Mouse (Mus musculus): ENCODE measurements around the gene Cela1. TPM values are rescaled to one million over a fixed set of nuclear protein-coding genes. Genes with fewer than 3 reads are reported as not detected.

The Cela1 gene
- polyA plus RNA-seq, 1 experiment = 2.4 TPM

- TF ChIP-seq POLR2A (IDR thresholded peaks at IDR 0.05; ENCODE audit: insufficient read depth, low read length) (no peak), CTCF (IDR thresholded peaks at IDR 0.05; ENCODE audit: low read depth, low read length) (no peak), EP300 (IDR thresholded peaks at IDR 0.05; ENCODE audit: insufficient read depth, low read depth, low read length) (no peak)
- Histone ChIP-seq H3K27me3 (ENCODE audit: control insufficient read depth, insufficient read depth, low read length, poor library complexity, severe bottlenecking) (no peaks in the 10 kb centered on the region), H3K4me3 (ENCODE audit: low read depth, low read length) (no peak overlapping the region), H3K36me3 (ENCODE audit: control insufficient read depth, insufficient read depth, low read length, poor library complexity, severe bottlenecking) (no peaks in the 10 kb centered on the region), H3K4me1 (ENCODE audit: control insufficient read depth, insufficient read depth, low read length) (peaks cover 1% of the 10 kb centered on the region), H3K27ac (ENCODE audit: insufficient read depth, low read length) (no peak overlapping the region; the same call in 1 of the 2 replicates), H3K9me3 (replicated peaks; ENCODE audit: control insufficient read depth, insufficient read depth, low read length, poor library complexity, severe bottlenecking) (no peaks in the 10 kb centered on the region), H3K9ac (ENCODE audit: low read depth, poor library complexity, severe bottlenecking) (no peak overlapping the region)
Measured at GRCm38 (mm10) chr15:100665411-100666218, 22.1 kb downstream of the Cela1 start.

- Histone ChIP-seq H3K4me1 (ENCODE audit: control insufficient read depth, insufficient read depth, low read length) (peaks cover 1% of the 10 kb centered on the region), H3K9ac (ENCODE audit: low read depth, poor library complexity, severe bottlenecking) (no peak overlapping the region), H3K4me3 (ENCODE audit: low read depth, low read length) (no peak overlapping the region), H3K9me3 (replicated peaks; ENCODE audit: control insufficient read depth, insufficient read depth, low read length, poor library complexity, severe bottlenecking) (no peaks in the 10 kb centered on the region), H3K27ac (ENCODE audit: insufficient read depth, low read length) (no peak overlapping the region), H3K36me3 (ENCODE audit: control insufficient read depth, insufficient read depth, low read length, poor library complexity, severe bottlenecking) (no peaks in the 10 kb centered on the region), H3K27me3 (ENCODE audit: control insufficient read depth, insufficient read depth, low read length, poor library complexity, severe bottlenecking) (no peaks in the 10 kb centered on the region)
- TF ChIP-seq POLR2A (IDR thresholded peaks at IDR 0.05; ENCODE audit: insufficient read depth, low read length) (no peak), EP300 (IDR thresholded peaks at IDR 0.05; ENCODE audit: insufficient read depth, low read depth, low read length) (no peak), CTCF (IDR thresholded peaks at IDR 0.05; ENCODE audit: low read depth, low read length) (no peak)
Measured at GRCm38 (mm10) chr15:100664813-100665274, 22.9 kb downstream of the Cela1 start.

GRCm38 (mm10) chr15:100660805-100661204 is 26.9 kb downstream of the Cela1 start:
- Histone ChIP-seq H3K27me3 (ENCODE audit: control insufficient read depth, insufficient read depth, low read length, poor library complexity, severe bottlenecking) (no peaks in the 10 kb centered on the region), H3K27ac (ENCODE audit: insufficient read depth, low read length) (no peak overlapping the region), H3K4me1 (ENCODE audit: control insufficient read depth, insufficient read depth, low read length) (no peaks in the 10 kb centered on the region), H3K4me3 (ENCODE audit: low read depth, low read length) (no peak overlapping the region), H3K36me3 (ENCODE audit: control insufficient read depth, insufficient read depth, low read length, poor library complexity, severe bottlenecking) (no peaks in the 10 kb centered on the region), H3K9ac (ENCODE audit: low read depth, poor library complexity, severe bottlenecking) (no peak overlapping the region), H3K9me3 (replicated peaks; ENCODE audit: control insufficient read depth, insufficient read depth, low read length, poor library complexity, severe bottlenecking) (no peaks in the 10 kb centered on the region)
- no peak for TF ChIP-seq EP300 (IDR thresholded peaks at IDR 0.05; ENCODE audit: insufficient read depth, low read depth, low read length)
- TF ChIP-seq CTCF (IDR thresholded peaks at IDR 0.05; ENCODE audit: low read depth, low read length) = no peak
- no peak for TF ChIP-seq POLR2A (IDR thresholded peaks at IDR 0.05; ENCODE audit: insufficient read depth, low read length)

- Histone ChIP-seq H3K9ac (ENCODE audit: low read depth, poor library complexity, severe bottlenecking) (no peak overlapping the region), H3K27me3 (ENCODE audit: control insufficient read depth, insufficient read depth, low read length, poor library complexity, severe bottlenecking) (no peaks in the 10 kb centered on the region), H3K36me3 (ENCODE audit: control insufficient read depth, insufficient read depth, low read length, poor library complexity, severe bottlenecking) (no peaks in the 10 kb centered on the region), H3K4me3 (ENCODE audit: low read depth, low read length) (no peak overlapping the region), H3K9me3 (replicated peaks; ENCODE audit: control insufficient read depth, insufficient read depth, low read length, poor library complexity, severe bottlenecking) (no peaks in the 10 kb centered on the region), H3K27ac (ENCODE audit: insufficient read depth, low read length) (no peak overlapping the region), H3K4me1 (ENCODE audit: control insufficient read depth, insufficient read depth, low read length) (no peaks in the 10 kb centered on the region)
- TF ChIP-seq POLR2A (IDR thresholded peaks at IDR 0.05; ENCODE audit: insufficient read depth, low read length) (no peak), EP300 (IDR thresholded peaks at IDR 0.05; ENCODE audit: insufficient read depth, low read depth, low read length) (no peak), CTCF (IDR thresholded peaks at IDR 0.05; ENCODE audit: low read depth, low read length) (no peak)
Measured at GRCm38 (mm10) chr15:100660306-100660705, 27.4 kb downstream of the Cela1 start.

- Histone ChIP-seq H3K27me3 (ENCODE audit: control insufficient read depth, insufficient read depth, low read length, poor library complexity, severe bottlenecking) (no peaks in the 10 kb centered on the region), H3K36me3 (ENCODE audit: control insufficient read depth, insufficient read depth, low read length, poor library complexity, severe bottlenecking) (no peaks in the 10 kb centered on the region), H3K4me3 (ENCODE audit: low read depth, low read length) (no peak overlapping the region), H3K4me1 (ENCODE audit: control insufficient read depth, insufficient read depth, low read length) (no peaks in the 10 kb centered on the region), H3K9ac (ENCODE audit: low read depth, poor library complexity, severe bottlenecking) (no peak overlapping the region), H3K9me3 (replicated peaks; ENCODE audit: control insufficient read depth, insufficient read depth, low read length, poor library complexity, severe bottlenecking) (no peaks in the 10 kb centered on the region), H3K27ac (ENCODE audit: insufficient read depth, low read length) (no peak overlapping the region)
- TF ChIP-seq POLR2A (IDR thresholded peaks at IDR 0.05; ENCODE audit: insufficient read depth, low read length) (no peak), CTCF (IDR thresholded peaks at IDR 0.05; ENCODE audit: low read depth, low read length) (no peak), EP300 (IDR thresholded peaks at IDR 0.05; ENCODE audit: insufficient read depth, low read depth, low read length) (no peak)
Measured at GRCm38 (mm10) chr15:100655201-100655600, 32.5 kb downstream of the Cela1 start.

GRCm38 (mm10) chr15:100654271-100654670 is 33.5 kb downstream of the Cela1 start:
- TF ChIP-seq CTCF (IDR thresholded peaks at IDR 0.05; ENCODE audit: low read depth, low read length) (no peak), POLR2A (IDR thresholded peaks at IDR 0.05; ENCODE audit: insufficient read depth, low read length) (no peak), EP300 (IDR thresholded peaks at IDR 0.05; ENCODE audit: insufficient read depth, low read depth, low read length) (no peak)
- H3K4me1 ChIP-seq (ENCODE audit: control insufficient read depth, insufficient read depth, low read length) = peaks cover 3% of the 10 kb centered on the region
- no peak overlapping the region for H3K4me3 ChIP-seq (ENCODE audit: low read depth, low read length)
- H3K9me3 ChIP-seq (replicated peaks; ENCODE audit: control insufficient read depth, insufficient read depth, low read length, poor library complexity, severe bottlenecking) = no peaks in the 10 kb centered on the region
- no peak overlapping the region for H3K9ac ChIP-seq (ENCODE audit: low read depth, poor library complexity, severe bottlenecking)
- H3K27ac ChIP-seq (ENCODE audit: insufficient read depth, low read length) = no peak overlapping the region
- H3K36me3 ChIP-seq (ENCODE audit: control insufficient read depth, insufficient read depth, low read length, poor library complexity, severe bottlenecking) = no peaks in the 10 kb centered on the region
- H3K27me3 ChIP-seq (ENCODE audit: control insufficient read depth, insufficient read depth, low read length, poor library complexity, severe bottlenecking) = no peaks in the 10 kb centered on the region

Data from ES-Bruce4 (cell line).